Mouse (Mus musculus) c-Kit-negative CD71-positive TER-119-positive erythroid progenitor cells, embryonic 14.5 days (primary cell): ENCODE measurements at regions not wholly inside any gene's neighbourhood (a gene's known extent, or its start where the extent isn't known, plus 50 kb on each side); places are given as distances from the start of the nearest gene placed in this dataset.

Experiments used
- DNase-seq: peaks from one replicate; pipeline ENCODE4 v3.0.0-alpha.2; 2013; ENCODE audit warnings: low read depth, low spot score

DNA sequence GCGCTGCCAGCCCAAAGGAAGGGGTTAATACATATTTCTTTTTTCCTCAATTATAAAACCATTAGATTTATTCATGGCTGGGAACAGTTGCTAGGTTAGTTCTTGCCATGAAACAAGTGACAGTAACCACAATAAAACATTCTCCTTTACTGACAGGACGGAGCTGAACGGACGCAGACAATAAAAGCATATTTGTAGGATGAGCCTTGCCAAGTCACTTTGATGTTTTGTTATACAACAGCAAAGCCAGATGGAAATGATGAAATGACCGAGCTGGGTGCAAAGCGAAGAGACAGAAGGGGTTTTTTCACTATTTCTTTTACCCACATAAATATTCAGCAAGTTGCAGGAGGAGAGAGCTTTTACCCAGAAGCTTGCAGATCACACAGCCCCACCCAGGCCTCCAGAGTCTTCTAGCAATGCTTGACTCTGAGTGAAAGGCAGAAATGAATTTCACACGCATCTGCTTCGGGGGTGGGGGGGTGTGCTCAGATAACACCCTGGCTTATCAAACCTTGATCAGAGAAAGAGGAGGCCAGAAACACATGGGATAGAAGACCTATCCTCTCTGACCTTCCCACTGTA, 395.3 kb downstream of the Mtx2 start:
- no peak for DNase-seq

DNA sequence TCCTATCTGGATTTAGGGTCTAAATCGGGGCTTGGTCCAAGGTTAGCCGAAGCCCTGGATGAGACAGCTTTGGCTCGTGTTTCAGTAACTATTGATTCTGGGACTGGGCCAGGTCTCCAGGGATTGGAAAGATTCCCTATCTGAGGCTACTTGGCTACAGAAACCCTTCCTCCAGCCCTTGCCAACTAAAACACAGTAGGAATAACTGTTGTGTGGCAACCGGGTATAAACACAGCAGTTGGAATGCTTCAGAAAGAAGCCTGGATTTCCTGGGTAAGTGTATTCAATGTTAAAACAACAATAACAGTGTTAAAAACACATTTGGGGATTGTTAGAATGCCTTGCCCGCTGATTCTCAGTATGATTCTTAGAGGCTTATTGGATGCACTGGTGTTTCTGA, 398.8 kb downstream of the Mtx2 start:
- no peak for DNase-seq

DNA sequence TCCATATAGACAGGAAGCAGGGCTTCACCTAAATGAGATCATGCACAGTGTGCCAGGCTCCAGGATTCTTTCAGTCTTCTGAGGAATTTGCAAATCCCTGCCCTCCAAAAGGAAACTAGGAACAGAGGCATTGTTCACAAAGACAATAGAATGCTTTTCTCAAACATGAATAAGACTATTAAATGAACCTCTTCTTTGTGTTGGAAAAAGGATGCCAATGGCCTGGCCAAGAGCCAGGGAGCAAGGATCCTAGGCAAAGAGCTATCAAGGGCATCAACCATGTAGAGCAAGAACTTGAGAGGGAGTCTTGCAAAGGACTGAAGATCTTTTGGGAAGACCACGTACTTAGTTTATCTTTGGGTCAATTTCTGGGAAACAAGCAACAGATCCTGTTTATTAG, 415.4 kb downstream of the Mtx2 start:
- DNase-seq, result no peak

DNA sequence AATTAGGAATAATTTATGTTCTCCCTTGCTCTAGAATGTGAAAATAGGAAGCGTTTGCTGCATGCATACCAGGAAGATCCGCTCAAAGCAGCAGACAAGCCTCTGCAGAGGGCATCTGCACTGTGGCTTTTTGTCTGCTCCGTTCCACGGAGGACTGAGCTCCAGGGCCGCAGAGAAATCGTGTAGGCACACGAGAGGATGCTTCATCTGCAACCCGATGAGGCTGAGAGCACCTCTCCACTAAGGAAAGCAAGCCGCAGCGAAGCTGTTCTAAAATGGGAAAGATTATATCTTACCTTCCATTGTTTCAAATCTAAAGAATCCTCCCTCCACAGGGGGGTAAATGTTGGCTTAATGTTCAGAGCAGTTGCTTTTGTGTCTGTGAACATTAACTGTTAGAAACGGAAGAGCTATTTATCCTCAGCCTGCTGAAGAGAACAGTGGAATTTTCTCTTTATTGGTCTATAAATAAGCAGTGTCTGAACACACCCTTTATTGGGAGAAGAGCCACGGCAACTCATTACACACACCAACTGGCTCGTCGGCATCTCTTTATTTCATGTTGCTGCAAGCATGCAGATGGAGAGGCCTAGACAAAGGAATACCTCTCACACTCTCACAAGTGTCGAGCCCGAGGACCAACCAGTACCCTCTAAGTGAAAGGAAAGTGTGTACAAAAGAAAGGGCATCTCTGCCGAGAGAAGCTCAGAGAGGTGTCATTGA, 414.6 kb upstream of the Hnrnpa3 start:
- DNase-seq, result no peak

DNA sequence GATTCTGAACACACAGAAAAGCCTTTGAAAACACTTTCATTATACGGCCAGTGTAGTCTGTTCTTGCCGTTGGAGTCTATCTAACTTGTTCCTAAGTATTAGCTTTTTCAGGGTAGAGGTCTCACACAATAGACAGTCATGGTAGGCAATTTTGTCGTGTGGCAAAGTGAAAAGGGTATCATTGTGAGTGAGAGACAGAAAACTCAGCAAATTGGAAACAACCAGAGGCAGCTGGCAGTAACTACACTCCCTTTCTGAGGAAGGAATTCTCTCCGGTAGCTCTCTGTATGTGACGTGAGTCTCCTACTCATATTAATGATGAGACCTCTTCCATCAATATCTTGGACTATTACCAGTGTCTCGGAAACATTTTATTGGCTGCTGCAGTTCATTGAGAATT, 413.8 kb upstream of the Hnrnpa3 start:
- DNase-seq, result no peak

DNA sequence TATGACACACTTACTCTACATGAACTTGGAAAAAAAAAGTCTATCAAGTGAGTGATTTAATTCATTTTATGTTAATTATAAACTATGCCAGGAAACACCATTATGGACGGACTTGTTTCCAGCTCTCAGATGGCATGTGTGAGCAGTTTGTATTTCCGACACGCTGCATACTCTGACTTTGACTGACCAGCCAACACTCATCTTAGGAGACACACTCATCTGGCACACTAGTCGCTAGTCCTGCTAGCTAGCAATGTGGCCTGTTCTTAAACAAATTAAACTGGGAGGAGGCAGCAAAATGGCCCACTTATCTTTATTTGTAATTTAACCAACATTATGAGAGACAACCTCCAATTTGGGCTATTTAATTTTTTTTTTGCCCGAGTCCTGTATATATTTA, 413.4 kb upstream of the Hnrnpa3 start:
- DNase-seq, result no peak

DNA sequence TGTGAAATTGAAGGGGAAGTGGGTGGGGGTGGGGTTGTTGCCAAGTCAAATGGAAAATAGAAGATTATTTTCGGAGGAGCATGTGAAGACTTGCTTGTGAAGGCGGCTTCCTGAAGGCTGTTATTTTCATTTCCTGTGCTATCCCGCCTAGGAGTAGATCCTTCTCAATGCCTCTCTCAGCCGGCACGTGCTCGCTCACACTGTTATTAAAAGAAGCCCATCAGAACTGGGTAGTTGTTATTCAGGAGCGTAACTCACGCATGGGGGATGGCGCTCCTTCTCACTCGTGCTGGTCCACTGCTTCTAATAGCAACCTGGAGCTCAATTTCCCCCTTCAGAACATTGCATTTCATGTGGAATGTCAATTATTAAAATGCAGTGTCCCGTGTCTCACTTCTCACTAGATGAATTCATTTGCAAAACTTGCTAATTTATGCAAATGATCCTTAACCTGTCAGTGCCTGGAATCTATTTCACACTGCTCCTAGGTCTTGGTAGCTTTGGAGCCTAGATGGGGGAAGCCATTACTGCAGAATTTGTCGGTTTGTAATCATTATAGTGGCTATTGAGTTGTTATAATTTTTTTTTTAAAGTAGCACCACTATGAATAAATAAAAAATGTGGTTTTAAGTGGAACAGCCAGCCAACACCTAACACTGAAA, 412.8 kb upstream of the Hnrnpa3 start:
- no peak for DNase-seq

DNA sequence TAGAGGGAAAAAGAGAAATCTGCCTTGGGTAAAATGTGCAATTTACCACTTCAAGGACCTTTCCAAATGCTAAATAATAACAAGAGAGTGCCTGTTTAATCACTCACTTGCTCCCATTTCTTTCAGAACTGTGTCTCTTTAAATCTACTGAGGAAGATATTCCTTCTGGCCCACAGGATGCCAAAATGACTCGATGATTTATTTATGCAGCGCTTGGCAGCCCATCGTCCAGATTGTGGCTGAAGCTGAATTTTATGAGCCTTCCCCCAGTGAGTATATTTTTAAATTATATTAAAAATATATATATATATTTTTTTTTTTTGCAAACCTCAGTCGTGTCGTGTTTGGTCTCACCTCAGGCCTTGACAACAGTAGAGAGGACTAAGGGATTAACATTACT, 410.8 kb upstream of the Hnrnpa3 start:
- no peak for DNase-seq

DNA sequence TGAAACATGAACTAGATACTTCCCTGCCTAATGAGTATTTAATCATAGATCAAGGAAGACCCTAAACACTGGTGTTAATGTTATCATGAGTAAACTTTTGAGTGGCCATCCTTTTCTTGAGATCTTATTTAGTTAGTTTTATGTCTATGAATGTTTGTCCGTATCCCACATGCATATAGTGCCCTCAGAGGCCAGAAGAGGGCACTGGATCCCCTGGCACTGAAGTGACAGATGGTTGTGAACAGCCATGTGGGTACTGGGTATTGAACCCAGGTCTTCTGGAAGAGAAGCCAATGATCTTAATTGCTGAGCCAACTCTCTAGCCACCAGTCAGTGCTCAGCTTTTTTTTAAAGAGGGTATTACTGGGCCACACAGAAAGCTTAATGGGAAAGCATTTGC, 408.6 kb upstream of the Hnrnpa3 start:
- DNase-seq, result no peak

DNA sequence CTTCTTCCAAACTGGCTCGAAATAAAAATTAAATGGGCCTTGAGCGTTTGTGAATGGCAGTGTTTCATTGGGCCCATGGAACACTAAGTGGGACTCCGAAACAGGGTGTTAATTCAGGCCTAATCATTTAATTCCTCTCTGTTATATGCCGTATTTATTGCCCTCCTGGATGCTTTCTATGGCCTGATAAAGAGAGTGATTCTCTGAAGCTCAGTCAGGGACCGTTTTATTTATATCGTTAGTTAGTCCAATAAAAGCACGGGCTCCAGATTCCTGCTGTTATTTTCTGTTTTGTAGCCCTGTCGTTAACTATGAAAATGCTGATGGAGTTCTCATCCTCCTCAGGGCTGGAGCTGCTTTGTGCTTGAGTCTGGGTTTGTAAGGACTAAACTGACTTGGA, 406.2 kb upstream of the Hnrnpa3 start:
- no peak for DNase-seq

DNA sequence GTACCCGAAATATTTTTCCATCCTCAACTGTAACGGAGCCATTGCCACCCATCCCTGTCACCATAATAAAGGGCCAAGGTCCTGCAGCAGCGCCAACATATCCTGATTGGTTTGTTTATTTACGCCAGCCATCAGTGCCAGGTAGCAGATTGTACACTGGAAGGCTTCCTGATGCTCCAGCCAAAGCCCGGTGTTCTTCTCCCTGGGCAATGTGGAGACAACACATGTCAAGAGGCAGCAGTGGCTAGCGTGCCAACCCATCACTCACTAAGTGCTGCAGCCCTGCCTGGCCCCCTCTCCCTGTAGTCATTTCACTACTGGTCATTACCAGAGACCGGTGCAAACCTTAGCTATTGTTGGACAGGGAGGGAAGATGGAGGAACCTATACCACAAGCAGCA, 393.8 kb upstream of the Hnrnpa3 start:
- DNase-seq, result no peak

DNA sequence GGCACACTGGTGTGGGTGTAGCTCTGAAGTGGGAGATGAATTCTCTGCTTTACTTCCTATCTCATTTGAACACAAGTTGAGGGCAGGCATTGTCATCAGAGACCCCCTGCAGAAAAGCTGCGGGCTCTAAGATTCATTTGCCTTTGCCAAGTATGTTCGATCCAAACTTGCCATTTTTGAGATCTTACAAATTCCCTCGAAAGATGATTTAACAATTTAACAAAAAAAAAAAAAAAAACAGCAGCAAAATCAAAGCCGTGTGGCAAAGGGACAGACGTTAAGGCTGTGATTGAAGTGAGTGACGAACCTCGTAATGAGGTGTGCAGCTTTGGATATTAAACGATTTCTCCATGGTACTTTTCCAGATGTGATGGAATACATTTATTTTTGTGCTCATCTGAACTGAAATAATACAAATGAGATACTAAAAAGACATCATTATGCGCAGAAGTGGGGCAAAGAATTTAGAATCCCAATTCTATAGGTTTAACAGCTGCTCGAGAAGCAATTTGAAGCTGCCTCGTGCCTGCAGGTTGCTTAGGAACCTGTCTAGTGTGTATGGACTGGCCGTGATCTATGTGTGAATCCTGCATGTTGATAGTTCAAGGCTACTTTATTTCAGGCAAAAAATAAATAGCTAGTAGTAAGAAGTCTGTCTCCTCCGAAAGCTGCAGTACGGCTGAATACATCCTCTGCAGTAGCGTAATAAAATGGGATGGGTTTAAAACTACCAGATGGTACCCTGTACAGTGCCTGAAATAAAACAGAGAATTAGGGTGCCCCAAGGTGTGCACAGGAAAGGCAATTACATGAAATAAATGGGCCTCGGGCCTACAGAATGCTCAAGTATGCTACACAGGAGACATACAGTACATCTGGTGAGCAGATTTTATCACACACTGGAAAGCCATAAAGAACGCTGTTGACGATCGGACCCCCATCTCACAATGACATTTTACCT, 393.0 kb upstream of the Hnrnpa3 start:
- DNase-seq, result no peak

DNA sequence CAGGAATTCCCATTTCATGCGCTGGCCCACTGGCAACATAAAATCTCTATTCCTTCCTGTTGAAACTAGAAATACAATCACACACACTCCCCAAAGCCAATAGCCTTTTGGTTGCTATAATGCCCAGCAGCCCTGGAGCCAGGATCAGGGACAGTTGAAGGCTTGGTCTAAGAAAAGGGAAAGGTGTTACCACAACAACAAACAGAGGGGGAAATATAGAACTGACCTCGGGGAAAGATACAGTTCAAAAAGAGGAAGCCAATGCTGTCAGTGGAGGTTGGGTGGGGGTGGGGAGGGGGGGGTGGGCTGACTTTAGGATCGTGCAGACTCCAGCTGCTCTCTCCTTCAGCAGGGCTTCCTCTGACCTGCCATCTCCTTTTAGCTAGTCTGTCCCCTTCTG, 391.1 kb upstream of the Hnrnpa3 start:
- no peak for DNase-seq

DNA sequence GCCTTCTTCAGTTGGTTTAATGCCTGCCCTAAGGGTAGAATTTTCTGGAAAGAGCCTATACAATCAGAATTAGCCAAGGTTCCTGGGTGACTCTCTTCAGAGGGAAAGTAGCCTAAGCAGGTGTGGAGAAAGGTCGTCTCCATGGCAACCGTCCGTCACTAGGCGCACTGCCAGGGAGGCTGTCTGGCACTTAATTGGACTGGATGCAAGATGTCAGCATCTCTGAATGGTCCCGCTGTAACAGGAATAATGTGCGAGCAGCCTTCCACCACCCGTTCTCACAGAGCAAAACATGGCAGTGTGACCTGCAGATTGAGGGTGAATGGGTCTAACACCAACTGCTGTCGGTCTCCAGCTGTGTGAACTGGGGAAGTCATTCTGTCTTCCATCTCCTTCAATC, 389.6 kb upstream of the Hnrnpa3 start:
- DNase-seq, result no peak

DNA sequence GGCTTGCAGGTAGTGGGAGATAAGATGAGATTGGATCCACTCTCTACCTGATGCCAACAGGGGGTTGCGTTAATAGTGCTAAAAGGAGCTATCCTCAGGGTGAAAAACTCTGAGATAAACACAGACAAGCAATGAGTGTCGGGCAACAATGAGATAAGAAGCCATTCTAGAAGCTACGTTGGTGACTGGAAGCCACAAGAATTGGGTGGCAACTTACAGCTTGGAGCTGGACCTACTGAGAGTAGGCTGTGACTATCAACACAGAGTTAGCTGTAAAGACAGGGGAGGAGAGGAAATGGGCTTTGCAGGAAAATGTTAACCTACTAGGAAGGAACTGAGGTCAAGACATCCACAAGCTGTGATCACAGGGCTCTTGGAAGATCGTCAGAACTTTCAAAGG, 388.9 kb upstream of the Hnrnpa3 start:
- no peak for DNase-seq

DNA sequence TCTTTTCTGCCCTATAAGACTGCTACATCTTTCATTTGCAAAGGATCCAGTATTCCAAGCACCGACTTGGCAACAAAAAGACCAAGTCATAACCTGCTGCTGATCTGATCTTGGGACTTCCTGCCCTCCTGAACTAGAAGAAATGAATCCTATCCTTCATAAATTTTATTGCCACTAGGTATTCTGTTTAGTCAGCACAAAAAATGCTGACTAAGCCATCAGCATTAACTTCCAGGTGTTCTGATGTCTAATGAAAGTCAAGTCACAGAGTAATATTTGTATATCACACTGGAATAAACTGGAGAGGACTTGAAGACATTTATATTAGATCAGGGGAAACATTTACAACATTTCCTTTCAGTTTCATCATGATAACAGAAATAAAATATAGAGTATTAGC, 371.2 kb upstream of the Hnrnpa3 start:
- no peak for DNase-seq

DNA sequence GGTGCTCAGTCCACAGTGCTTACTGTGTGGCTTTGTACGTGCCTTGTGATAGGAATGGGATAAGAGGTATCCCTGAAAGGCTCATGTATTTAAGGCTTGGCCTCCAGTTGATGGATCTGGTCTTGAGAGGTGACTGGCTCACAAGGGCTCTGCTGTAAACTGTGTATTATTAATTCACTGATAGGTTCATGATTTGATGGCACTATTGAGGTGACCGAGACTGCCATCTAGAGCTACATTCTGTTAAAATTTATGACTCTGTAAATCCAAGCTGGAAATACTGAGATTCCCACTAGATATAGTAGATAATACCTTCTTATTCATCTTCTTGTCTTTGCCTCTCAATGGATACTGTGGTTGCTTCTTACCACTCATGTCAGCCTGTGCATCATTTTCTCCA, 367.4 kb upstream of the Hnrnpa3 start:
- DNase-seq, result no peak

DNA sequence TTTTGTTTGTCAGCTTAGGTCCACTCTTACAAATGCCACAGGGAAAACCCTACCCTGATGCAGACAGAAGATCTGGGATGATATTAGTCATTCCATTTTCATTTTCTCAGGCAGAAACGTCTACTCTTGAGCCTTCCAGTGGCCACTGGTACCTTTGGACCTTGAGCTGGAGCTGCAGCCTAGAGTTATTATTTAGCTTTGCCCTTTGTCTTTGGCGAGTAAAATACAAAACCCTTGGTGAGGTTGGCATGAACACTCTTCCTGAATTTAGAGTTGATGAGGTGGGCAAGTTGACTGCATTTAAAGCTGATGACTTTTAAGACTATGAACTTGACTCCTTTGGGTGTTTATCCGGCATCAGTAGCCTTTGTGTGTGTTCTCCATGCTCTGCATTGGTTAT, 352.2 kb upstream of the Hnrnpa3 start:
- DNase-seq, result no peak

DNA sequence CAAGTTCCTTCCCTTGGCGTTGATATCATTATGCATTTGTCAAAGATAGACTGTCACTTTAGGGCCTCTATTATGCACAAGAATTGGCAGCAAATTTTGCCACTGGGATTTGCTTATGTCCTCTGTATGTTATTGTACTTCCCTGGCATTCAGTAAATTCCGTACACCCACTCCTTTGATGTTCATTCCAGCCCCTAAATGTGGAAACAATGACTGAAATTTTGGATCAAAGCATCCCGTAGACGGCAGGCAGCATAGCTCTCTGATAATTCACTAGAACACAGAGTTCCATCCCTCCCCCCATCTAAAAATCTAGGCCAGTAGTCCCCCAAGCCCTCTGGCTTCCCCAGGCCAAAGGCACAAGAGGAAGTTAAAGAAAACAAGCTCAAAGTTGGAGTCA, 347.9 kb upstream of the Hnrnpa3 start:
- DNase-seq, result no peak

DNA sequence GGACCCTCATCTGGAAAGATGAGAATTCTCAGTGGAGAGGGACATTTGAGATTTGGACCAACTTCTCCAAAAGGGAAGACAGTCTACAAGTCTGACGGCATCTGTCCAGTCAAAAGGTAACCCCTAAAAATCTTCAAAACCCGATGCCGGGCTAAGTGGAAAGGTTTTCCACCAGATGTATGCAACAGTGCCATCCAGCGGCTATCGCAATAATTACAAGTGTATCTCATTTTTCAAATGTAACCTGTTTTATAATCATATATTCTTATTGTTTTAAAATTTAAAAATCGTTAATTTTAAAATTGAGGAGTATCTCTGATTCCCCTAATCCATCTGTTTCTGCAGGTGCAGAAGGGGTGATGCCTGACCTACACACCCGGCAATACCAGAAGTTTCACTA, 346.8 kb upstream of the Hnrnpa3 start:
- DNase-seq, result no peak

DNA sequence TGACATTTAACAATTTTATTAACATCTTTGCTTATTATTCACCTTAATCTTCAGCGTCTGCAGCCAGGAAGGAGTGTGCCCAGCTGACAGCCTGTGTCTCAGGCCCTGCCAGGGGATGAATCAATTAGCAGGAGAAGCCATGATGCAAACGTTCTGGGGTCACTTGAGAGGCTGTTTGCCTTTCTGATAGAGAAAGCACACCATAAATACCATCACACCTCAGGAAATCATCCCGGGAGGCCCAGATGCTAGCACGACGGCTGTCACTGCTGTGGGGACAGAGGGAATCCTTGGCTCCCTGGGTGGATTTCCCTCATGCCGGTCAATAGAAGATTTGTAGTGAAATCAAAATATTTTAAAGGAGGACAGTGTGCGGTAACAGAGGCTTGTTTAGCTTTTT, 343.7 kb upstream of the Hnrnpa3 start:
- DNase-seq, result no peak

DNA sequence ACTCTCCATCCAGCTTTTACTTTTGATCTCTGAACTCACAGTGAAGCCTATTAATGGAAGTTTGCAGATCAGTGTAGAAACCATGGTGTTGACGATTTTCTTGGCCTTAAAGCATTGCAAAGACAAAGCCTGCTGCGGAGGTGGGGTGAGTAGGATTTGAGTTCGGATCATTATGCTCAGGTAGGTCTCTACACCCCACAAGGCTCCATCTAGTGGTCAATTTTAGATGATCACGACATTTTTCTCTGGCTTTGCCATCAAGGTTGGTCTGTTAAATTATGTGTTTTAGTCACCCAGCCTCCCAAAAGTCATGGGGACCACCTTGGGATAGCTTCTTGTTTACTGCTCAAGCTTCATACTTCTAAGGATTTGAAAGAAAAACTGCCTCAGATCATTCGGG, 340.9 kb upstream of the Hnrnpa3 start:
- no peak for DNase-seq
